Mouse (Mus musculus): ENCODE measurements at regions not wholly inside any gene's neighbourhood (a gene's known extent, or its start where the extent isn't known, plus 50 kb on each side); places are given as distances from the start of the nearest gene placed in this dataset.

- no peaks in the 10 kb centered on the region for H3K9me3 ChIP-seq (replicated peaks; ENCODE audit: insufficient read depth, low read length)
- H3K9ac ChIP-seq (ENCODE audit: control insufficient read depth, low read depth, low read length, poor library complexity, severe bottlenecking) = no peak overlapping the region
- H3K27me3 ChIP-seq (ENCODE audit: control insufficient read depth in 1 of 2, insufficient read depth in 2 of 2, low read length in 2 of 2) = no peaks in the 10 kb centered on the region
- no peak for TF ChIP-seq CHD1 (IDR thresholded peaks at IDR 0.05; ENCODE audit: low read depth, low read length)
- no peak for TF ChIP-seq ZMIZ1 (IDR thresholded peaks at IDR 0.05; ENCODE audit: low read depth, low read length)
- no peak for TF ChIP-seq ELF1 (IDR thresholded peaks at IDR 0.05; ENCODE audit: low read depth, low read length)
- no peak for TF ChIP-seq ZC3H11A (IDR thresholded peaks at IDR 0.05; ENCODE audit: low read depth, low read length)
- TF ChIP-seq E2F4 (IDR thresholded peaks at IDR 0.05; ENCODE audit: borderline replicate concordance, low read depth, low read length) = no peak
- TF ChIP-seq EP300 (IDR thresholded peaks at IDR 0.05; ENCODE audit: low read depth in 1 of 2, low read length in 2 of 2) = no peak
- TF ChIP-seq CHD2 (IDR thresholded peaks at IDR 0.05; ENCODE audit: low read length) = no peak
- TF ChIP-seq HCFC1 (IDR thresholded peaks at IDR 0.05; ENCODE audit: low read depth, low read length) = no peak
- no peak for TF ChIP-seq NRF1 (IDR thresholded peaks at IDR 0.05; ENCODE audit: insufficient read depth, low read depth, low read length, poor library complexity, severe bottlenecking)
- TF ChIP-seq USF2 (IDR thresholded peaks at IDR 0.05; ENCODE audit: borderline replicate concordance in 1 of 2, insufficient read depth in 1 of 2, low read depth in 1 of 2, low read length in 2 of 2) = no peak
- no peak for TF ChIP-seq SIN3A (IDR thresholded peaks at IDR 0.05; ENCODE audit: low read length)
- TF ChIP-seq MYC (IDR thresholded peaks at IDR 0.05; ENCODE audit: low read depth, low read length) = no peak
- no peak for TF ChIP-seq POLR2A (IDR thresholded peaks at IDR 0.05; ENCODE audit: control insufficient read depth in 1 of 2, insufficient read depth in 1 of 2, low read depth in 1 of 2, low read length in 2 of 2, poor library complexity in 1 of 2)
- TF ChIP-seq KAT2A (conservative IDR thresholded peaks at IDR 0.05; ENCODE audit: low read depth, low read length) = no peak
- TF ChIP-seq TAL1 (IDR thresholded peaks at IDR 0.05; ENCODE audit: low read length) = no peak
- TF ChIP-seq ZKSCAN1 (IDR thresholded peaks at IDR 0.05; ENCODE audit: low read depth, low read length) = no peak
- no peak for TF ChIP-seq UBTF (IDR thresholded peaks at IDR 0.05; ENCODE audit: borderline replicate concordance, insufficient read depth, low read depth, low read length)
- TF ChIP-seq ETS1 (IDR thresholded peaks at IDR 0.05; ENCODE audit: low read depth, low read length) = no peak
- no peaks in the 10 kb centered on the region for H3K36me3 ChIP-seq (ENCODE audit: control insufficient read depth in 1 of 2, insufficient read depth in 2 of 2, low read length in 2 of 2)
- H3K4me1 ChIP-seq (ENCODE audit: control insufficient read depth in 1 of 2, insufficient read depth in 2 of 2, low read length in 2 of 2) = no peaks in the 10 kb centered on the region
- H3K27ac ChIP-seq (ENCODE audit: control insufficient read depth, low read depth, low read length) = no peak overlapping the region
- H3K4me3 ChIP-seq (ENCODE audit: control insufficient read depth in 1 of 2, insufficient read depth in 1 of 2, low read depth in 2 of 2, low read length in 2 of 2) = no peak overlapping the region
- DNase-seq (ENCODE audit: low read depth, low spot score) = no peak
- H3K79me2 ChIP-seq (ENCODE audit: control insufficient read depth, insufficient read depth, low read length, poor library complexity) = no peaks in the 10 kb centered on the region
Measured at GRCm38 (mm10) chr13:71452258-71452657, 511.3 kb downstream of the Irx1 start.

GRCm38 (mm10) chr13:71437601-71438099 lies 525.9 kb downstream of the Irx1 start:
- Histone ChIP-seq H3K36me3 (ENCODE audit: control insufficient read depth in 1 of 2, insufficient read depth in 2 of 2, low read length in 2 of 2) (no peaks in the 10 kb centered on the region), H3K4me3 (ENCODE audit: control insufficient read depth in 1 of 2, insufficient read depth in 1 of 2, low read depth in 2 of 2, low read length in 2 of 2) (no peak overlapping the region), H3K27ac (ENCODE audit: control insufficient read depth, low read depth, low read length) (no peak overlapping the region), H3K9ac (ENCODE audit: control insufficient read depth, low read depth, low read length, poor library complexity, severe bottlenecking) (no peak overlapping the region), H3K27me3 (ENCODE audit: control insufficient read depth in 1 of 2, insufficient read depth in 2 of 2, low read length in 2 of 2) (no peaks in the 10 kb centered on the region), H3K79me2 (ENCODE audit: control insufficient read depth, insufficient read depth, low read length, poor library complexity) (no peaks in the 10 kb centered on the region), H3K4me1 (ENCODE audit: control insufficient read depth in 1 of 2, insufficient read depth in 2 of 2, low read length in 2 of 2) (no peaks in the 10 kb centered on the region), H3K9me3 (replicated peaks; ENCODE audit: insufficient read depth, low read length) (no peaks in the 10 kb centered on the region)
- TF ChIP-seq POLR2A (IDR thresholded peaks at IDR 0.05; ENCODE audit: control insufficient read depth in 1 of 2, insufficient read depth in 1 of 2, low read depth in 1 of 2, low read length in 2 of 2, poor library complexity in 1 of 2) (no peak), TAL1 (IDR thresholded peaks at IDR 0.05; ENCODE audit: low read length) (no peak), GABPA (IDR thresholded peaks at IDR 0.05; ENCODE audit: low read depth, low read length) (no peak), CTCF (IDR thresholded peaks at IDR 0.05 in 2 of 3, conservative IDR thresholded peaks at IDR 0.05 in 1 of 3; ENCODE audit: control insufficient read depth in 1 of 3, insufficient read depth in 1 of 3, low read depth in 2 of 3, low read length in 3 of 3, poor library complexity in 1 of 3, severe bottlenecking in 1 of 3) (no peak), SIN3A (IDR thresholded peaks at IDR 0.05; ENCODE audit: low read length) (no peak), EP300 (IDR thresholded peaks at IDR 0.05; ENCODE audit: low read depth in 1 of 2, low read length in 2 of 2) (no peak), UBTF (IDR thresholded peaks at IDR 0.05; ENCODE audit: borderline replicate concordance, insufficient read depth, low read depth, low read length) (no peak), E2F4 (IDR thresholded peaks at IDR 0.05; ENCODE audit: borderline replicate concordance, low read depth, low read length) (no peak), CHD2 (IDR thresholded peaks at IDR 0.05; ENCODE audit: low read length) (no peak), USF2 (IDR thresholded peaks at IDR 0.05; ENCODE audit: borderline replicate concordance in 1 of 2, insufficient read depth in 1 of 2, low read depth in 1 of 2, low read length in 2 of 2) (no peak), MYB (IDR thresholded peaks at IDR 0.05; ENCODE audit: low read depth, low read length) (no peak), USF1 (IDR thresholded peaks at IDR 0.05; ENCODE audit: low read depth, low read length) (no peak), POLR2AphosphoS5 (IDR thresholded peaks at IDR 0.05; ENCODE audit: borderline replicate concordance, low read depth, low read length) (no peak), ZNF384 (IDR thresholded peaks at IDR 0.05; ENCODE audit: low read depth, low read length) (no peak), MXI1 (IDR thresholded peaks at IDR 0.05; ENCODE audit: low read depth, low read length) (no peak), JUND (IDR thresholded peaks at IDR 0.05; ENCODE audit: low read depth, low read length) (no peak), TCF12 (IDR thresholded peaks at IDR 0.05; ENCODE audit: low read depth, low read length) (no peak)
- no peak for DNase-seq (ENCODE audit: low read depth, low spot score)
